Mouse (Mus musculus) c-Kit-positive CD71-positive TER-119-positive erythroid progenitor cells, embryonic 14.5 days (primary cell): Measurements from ENCODE around the gene Olfr95.
"Not testable (repeated sequence)": the region's sequence is repeated elsewhere in the genome, so short reads cannot be mapped to it uniquely, and the experiment has no call there.

Experiments
- DNase-seq: peaks from one replicate; pipeline ENCODE4 v3.0.0-alpha.2; 2013; ENCODE audit warnings: low spot score

The Olfr95 gene

GRCm38 (mm10) chr17:37213018-37213417, at the start of gene Olfr95:
Olfr95 (minus strand) TSS chr17:37213118.
- no peak for DNase-seq

GRCm38 (mm10) chr17:37250544-37250943, 37.6 kb upstream of the Olfr95 start:
- DNase-seq = no peak

- DNase-seq = no peak
Measured at GRCm38 (mm10) chr17:37249460-37249859, 36.5 kb upstream of the Olfr95 start.

GRCm38 (mm10) chr17:37246715-37247114, 33.8 kb upstream of the Olfr95 start:
- no peak for DNase-seq

GRCm38 (mm10) chr17:37242198-37242597, 29.3 kb upstream of the Olfr95 start:
- DNase-seq = no peak

- not testable (repeated sequence) for DNase-seq
Measured at GRCm38 (mm10) chr17:37237230-37237629, 24.3 kb upstream of the Olfr95 start, which contains the start of gene Olfr97. Olfr97 (minus strand) TSS chr17:37237330.

GRCm38 (mm10) chr17:37221879-37222278, 9.0 kb upstream of the Olfr95 start:
- DNase-seq = no peak

- no peak for DNase-seq
Measured at GRCm38 (mm10) chr17:37219846-37220245, 6.9 kb upstream of the Olfr95 start, which contains the start of gene Olfr96. Olfr96 (plus strand) TSS chr17:37220146.

- DNase-seq = no peak
Measured at GRCm38 (mm10) chr17:37218486-37218885, 5.6 kb upstream of the Olfr95 start.

- DNase-seq = no peak
Measured at GRCm38 (mm10) chr17:37210884-37211768, 1.8 kb downstream of the Olfr95 start.

GRCm38 (mm10) chr17:37203917-37204236, 9.0 kb downstream of the Olfr95 start:
- no peak for DNase-seq

GRCm38 (mm10) chr17:37203206-37203916, 9.6 kb downstream of the Olfr95 start:
- DNase-seq = peak; percentile 34

GRCm38 (mm10) chr17:37200894-37201293, 12.0 kb downstream of the Olfr95 start, which contains the start of gene Olfr94:
Olfr94 (minus strand) TSS chr17:37200994.
- no peak for DNase-seq

GRCm38 (mm10) chr17:37196845-37197724, 15.8 kb downstream of the Olfr95 start:
- no peak for DNase-seq

- DNase-seq = no peak
Measured at GRCm38 (mm10) chr17:37194782-37195181, 18.1 kb downstream of the Olfr95 start.

- no peak for DNase-seq
Measured at GRCm38 (mm10) chr17:37193656-37194055, 19.3 kb downstream of the Olfr95 start, which contains the start of gene Ubd. Ubd (plus strand) TSS chr17:37193892.

GRCm38 (mm10) chr17:37193032-37193431, 19.9 kb downstream of the Olfr95 start:
- DNase-seq = no peak

GRCm38 (mm10) chr17:37190711-37191110, 22.2 kb downstream of the Olfr95 start:
- no peak for DNase-seq

GRCm38 (mm10) chr17:37185474-37185873, 27.4 kb downstream of the Olfr95 start:
- DNase-seq = no peak

- DNase-seq = no peak
Measured at GRCm38 (mm10) chr17:37161394-37161793, 51.5 kb downstream of the Olfr95 start, which contains the start of gene Olfr93. Olfr93 (minus strand) TSS chr17:37161494.
